7 mouse cellular contexts compared by ENCODE assay signal in genomic region chr4:133625621-133626071, GRCm38 (mm10). TPM values are rescaled to one million over a fixed set of nuclear protein-coding genes. Genes with fewer than 3 reads are reported as not detected.
DNase-seq lines count a peak whose midpoint lies in the region; TF ChIP-seq lines count a peak whose summit lies in the region.

No protein-coding gene starts in this region.

- no peaks in the 10 kb centered on the region for H3K27me3 ChIP-seq in CH12.LX (replicated peaks)

- DNase-seq in A20 (ENCODE audit: low read depth, low spot score) (peak; percentile 71), CH12.LX (ENCODE audit: extremely low read depth) (no peak)
- peak; percentile 79 to 89 for DNase-seq in heart, adult 18-20 months
- DNase-seq in kidney, adult 9 months, result peak; percentile 75
- peak; percentile 79 for DNase-seq in lung, postnatal 14 days
- DNase-seq in thymus, postnatal 25 days, result peak; percentile 81
- DNase-seq in urinary bladder, adult 2 months (ENCODE audit: low spot score), result no peak

- in situ Hi-C loops in CH12.LX (cut with MboI; ENCODE audit: low pct_ligation_motif_present, low pct_unique_long_range_greater_than_20kb, low sequenced_read_pairs), result no loop called here

- no peak overlapping the region for H3K4me2 ChIP-seq in CH12.LX (ENCODE audit: insufficient read depth, low read depth, poor library complexity, severe bottlenecking)

- no peak for TF ChIP-seq RAD21 in CH12.LX (IDR thresholded peaks at IDR 0.05; ENCODE audit: low read depth, low read length)

- H3K27ac ChIP-seq in CH12.LX (ENCODE audit: insufficient read depth, low read depth), result peak overlapping the region; percentile 59

- peaks cover 18 to 59% of the 10 kb centered on the region in 2 experiments for H3K36me3 ChIP-seq in CH12.LX (replicated peaks in 1 of 2; ENCODE audit: control insufficient read depth in 1 of 2, insufficient read depth in 1 of 2, low read length in 1 of 2)

- TF ChIP-seq EP300 in CH12.LX (IDR thresholded peaks at IDR 0.05; ENCODE audit: low read length), result no peak

- TF ChIP-seq POLR2A in CH12.LX (IDR thresholded peaks at IDR 0.05; ENCODE audit: low read depth, low read length), result no peak

- peak overlapping the region in 1 of 3 experiments; percentile 13 for H3K4me3 ChIP-seq in CH12.LX (replicated peaks in 1 of 3; ENCODE audit: low read depth in 2 of 3, low read length in 2 of 3, poor library complexity in 1 of 3)

- peaks cover 31 to 86% of the 10 kb centered on the region in 2 experiments for H3K4me1 ChIP-seq in CH12.LX (ENCODE audit: control insufficient read depth in 1 of 2, insufficient read depth in 2 of 2)

- dilution Hi-C loops in CH12.LX (cut with MboI; ENCODE audit: extremely low pct_ligation_motif_present, extremely low pct_unique_long_range_greater_than_20kb, low sequenced_read_pairs), result no loop called here

- no peaks in the 10 kb centered on the region for H3K9me3 ChIP-seq in CH12.LX (replicated peaks; ENCODE audit: low read length)

- H3K9ac ChIP-seq in CH12.LX (ENCODE audit: insufficient read depth, low read depth), result no peak overlapping the region

- TF ChIP-seq CTCF in CH12.LX (conservative IDR thresholded peaks at IDR 0.05 in 1 of 2, IDR thresholded peaks at IDR 0.05 in 1 of 2; ENCODE audit: low read depth in 2 of 2, low read length in 2 of 2), result no peak

- peaks cover 23% of the 10 kb centered on the region for H3K79me2 ChIP-seq in CH12.LX (replicated peaks; ENCODE audit: control insufficient read depth, extremely low read depth, insufficient read depth, poor library complexity, severe bottlenecking)

TF ChIP-seq in CH12.LX, 34 proteins besides CTCF, POLR2A, EP300 and RAD21:
- no peak for TF ChIP-seq UBTF (IDR thresholded peaks at IDR 0.05; ENCODE audit: low read depth, low read length)
- no peak for TF ChIP-seq MEF2A (IDR thresholded peaks at IDR 0.05; ENCODE audit: borderline replicate concordance, low read depth, low read length)
- TF ChIP-seq ZMIZ1 (IDR thresholded peaks at IDR 0.05; ENCODE audit: low read depth, low read length), result no peak
- TF ChIP-seq ETS1 (conservative IDR thresholded peaks at IDR 0.05; ENCODE audit: low read depth, low read length), result no peak
- no peak for TF ChIP-seq BHLHE40 (IDR thresholded peaks at IDR 0.05; ENCODE audit: low read depth, low read length)
- no peak for TF ChIP-seq JUND (conservative IDR thresholded peaks at IDR 0.05; ENCODE audit: low read depth, low read length)
- TF ChIP-seq MAX (IDR thresholded peaks at IDR 0.05; ENCODE audit: low read length), result no peak
- no peak for TF ChIP-seq ZKSCAN1 (IDR thresholded peaks at IDR 0.05; ENCODE audit: borderline replicate concordance, low read depth, low read length)
- TF ChIP-seq SIN3A (IDR thresholded peaks at IDR 0.05; ENCODE audit: low read length), result no peak
- no peak for TF ChIP-seq MYC (IDR thresholded peaks at IDR 0.05; ENCODE audit: low read depth, low read length)
- no peak for TF ChIP-seq RCOR1 (conservative IDR thresholded peaks at IDR 0.05; ENCODE audit: low read depth, low read length)
- TF ChIP-seq ZC3H11A (IDR thresholded peaks at IDR 0.05; ENCODE audit: low read depth, low read length), result no peak
- no peak for TF ChIP-seq MAZ (IDR thresholded peaks at IDR 0.05; ENCODE audit: low read depth, low read length)
- no peak for TF ChIP-seq MXI1 (IDR thresholded peaks at IDR 0.05; ENCODE audit: low read depth, low read length)
- TF ChIP-seq IRF4 (IDR thresholded peaks at IDR 0.05; ENCODE audit: low read depth, low read length), result no peak
- TF ChIP-seq SMC3 (IDR thresholded peaks at IDR 0.05; ENCODE audit: low read depth, low read length), result no peak
TF ChIP-seq in CH12.LX: peak in this region for 0.

RNA-seq across cellular contexts. Expression of gene Sfn, which starts 23.7 kb away (rescaled TPM):
- total RNA-seq in CH12.LX (2012; rRNA removed) (0.97 and 1.0 TPM in 2 replicates), CH12.LX (2014; rRNA removed) (0.61 and 1.1 TPM in 2 replicates)
- polyA plus RNA-seq in CH12.LX (2012; ENCODE audit: insufficient read length, low read depth), result 2.0 and 2.8 TPM in 2 replicates
- total RNA-seq in heart, adult 18-20 months (2021), result 1 to 10 TPM; 1.0 to 1.4 TPM
- 218 and 326 TPM in 2 replicates for polyA plus RNA-seq in urinary bladder, adult 2 months (2012; rRNA removed)

RNA-seq across cellular contexts. Expression of gene Zdhhc18, which starts 24.3 kb away (rescaled TPM):
- 20.1 and 24.3 TPM in 2 replicates for total RNA-seq in CH12.LX (2012; rRNA removed)
- 13.7 and 15.9 TPM in 2 replicates for total RNA-seq in CH12.LX (2014; rRNA removed)
- 31.0 and 31.8 TPM in 2 replicates for polyA plus RNA-seq in CH12.LX (2012; ENCODE audit: insufficient read length, low read depth)
- total RNA-seq in heart, adult 18-20 months (2021), result 10 to 100 TPM; 20.9 to 31.7 TPM
- 17.8 and 19.7 TPM in 2 replicates for polyA plus RNA-seq in urinary bladder, adult 2 months (2012; rRNA removed)

RNA-seq across cellular contexts. Expression of gene Gpn2, which starts 41.5 kb away (rescaled TPM):
- 36.2 and 37.4 TPM in 2 replicates for total RNA-seq in CH12.LX (2012; rRNA removed)
- 30.0 and 35.9 TPM in 2 replicates for total RNA-seq in CH12.LX (2014; rRNA removed)
- 34.1 and 36.8 TPM in 2 replicates for polyA plus RNA-seq in CH12.LX (2012; ENCODE audit: insufficient read length, low read depth)
- 1 to 10 TPM; 7.9 TPM for total RNA-seq in heart, adult 18-20 months (2021)
- 20.5 and 25.2 TPM in 2 replicates for polyA plus RNA-seq in urinary bladder, adult 2 months (2012; rRNA removed)

RNA-seq across cellular contexts. Expression of gene Pigv, which starts 46.8 kb away (rescaled TPM):
- 3.7 and 4.3 TPM in 2 replicates for total RNA-seq in CH12.LX (2012; rRNA removed)
- 3.6 and 5.0 TPM in 2 replicates for total RNA-seq in CH12.LX (2014; rRNA removed)
- 2.9 and 4.0 TPM in 2 replicates for polyA plus RNA-seq in CH12.LX (2012; ENCODE audit: insufficient read length, low read depth)
- 10 to 100 TPM; 12.5 to 12.7 TPM for total RNA-seq in heart, adult 18-20 months (2021)
- 17.1 and 19.4 TPM in 2 replicates for polyA plus RNA-seq in urinary bladder, adult 2 months (2012; rRNA removed)

RNA-seq across cellular contexts. Expression of gene Gpatch3, which starts 51.1 kb away (rescaled TPM):
- 10.8 and 15.7 TPM in 2 replicates for total RNA-seq in CH12.LX (2012; rRNA removed)
- 7.2 and 9.7 TPM in 2 replicates for total RNA-seq in CH12.LX (2014; rRNA removed)
- polyA plus RNA-seq in CH12.LX (2012; ENCODE audit: insufficient read length, low read depth), result 20.9 and 26.1 TPM in 2 replicates
- total RNA-seq in heart, adult 18-20 months (2021), result 1 to 10 TPM; 3.2 to 3.6 TPM
- 4.5 and 4.6 TPM in 2 replicates for polyA plus RNA-seq in urinary bladder, adult 2 months (2012; rRNA removed)

Comparison
In these comparisons a context has a peak if more than half of its experiments do, and no peak if none do; other contexts are left out.
1. DNase-seq: peak in A20 (single experiment), heart, adult 18-20 months (2 of 2), kidney, adult 9 months (single experiment), lung, postnatal 14 days (single experiment) and thymus, postnatal 25 days (single experiment); none in CH12.LX (single experiment) and urinary bladder, adult 2 months (single experiment).